Mouse (Mus musculus) stomach, postnatal 0 days (tissue): ENCODE measurements around the gene Tmprss4.

ENCODE experiments used
- CTCF ChIP-seq: IDR thresholded peaks from 2 replicates; pipeline ENCODE4 v1.5.1; 2016; ENCODE audit warnings: antibody characterized with exemption, low read depth, mild to moderate bottlenecking, moderate library complexity
- EP300 ChIP-seq: optimal IDR thresholded peaks from 2 replicates; pipeline ENCODE3; 2016; ENCODE audit warnings: antibody characterized with exemption

DNA sequence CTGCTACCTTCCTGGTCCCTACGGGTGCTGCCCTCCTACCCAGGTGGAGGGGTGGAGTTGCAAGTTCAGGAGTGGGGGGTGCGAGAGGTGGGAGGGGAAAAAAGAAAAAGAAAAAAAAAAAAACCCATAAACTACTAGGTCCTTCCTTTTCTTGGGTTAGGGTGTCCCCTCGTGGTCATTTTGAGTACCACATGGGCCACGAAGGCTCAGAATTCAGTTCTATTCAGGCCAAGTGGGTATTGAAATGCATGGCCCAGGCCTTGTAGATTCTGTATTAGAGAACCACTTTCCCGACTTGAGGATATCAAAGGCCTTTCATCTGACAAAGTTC, 57.7 kb downstream of the Tmprss4 start:
- TF ChIP-seq CTCF = peak; percentile 91
- no peak for TF ChIP-seq EP300
